Mouse (Mus musculus): ENCODE results near the gene Glcci1.
"Not testable (repeated sequence)": the region's sequence is repeated elsewhere in the genome, so short reads cannot be mapped to it uniquely, and the experiment has no call there.

Glcci1 gene

DNA sequence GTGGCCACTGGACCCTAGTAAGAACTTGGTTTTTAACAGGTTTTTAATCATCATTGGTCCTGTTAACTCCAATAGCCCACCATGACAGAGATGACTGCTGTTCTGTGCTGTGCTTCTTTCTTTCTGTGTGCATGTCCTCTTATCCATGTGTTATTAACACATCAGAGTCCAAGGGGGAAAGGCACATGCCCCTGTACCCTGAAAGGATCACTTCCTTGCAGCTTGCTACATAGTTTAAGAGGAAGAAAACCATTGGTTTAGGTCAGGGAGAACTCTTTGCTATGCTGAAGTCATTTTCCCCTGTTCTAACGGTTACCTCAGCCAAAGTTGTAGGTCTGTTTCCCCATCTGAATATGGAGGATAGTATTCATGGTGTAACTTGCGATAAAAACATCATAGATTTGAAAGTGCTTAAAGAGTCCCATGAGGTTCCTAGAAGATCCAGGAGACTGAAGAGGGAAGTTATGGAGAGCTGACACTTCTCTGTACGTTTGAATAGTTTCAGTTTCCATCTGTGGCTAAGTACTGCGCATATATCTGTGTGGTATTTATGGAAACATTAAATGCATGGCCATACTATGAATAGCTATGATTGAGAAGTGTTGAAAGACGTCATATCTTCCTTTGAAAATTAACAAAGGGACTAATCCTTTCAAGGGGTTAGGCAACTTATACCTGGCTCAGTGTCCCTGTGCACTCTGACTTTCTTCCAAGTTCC lies 14.1 kb upstream of the Glcci1 start:
- DNase-seq (ENCODE audit: low spot score in 2 of 2): no peak

GRCm38 (mm10) chr6:8495827-8496222 lies 13.6 kb upstream of the Glcci1 start:
- no peak for DNase-seq (ENCODE audit: low spot score in 2 of 2)

DNA sequence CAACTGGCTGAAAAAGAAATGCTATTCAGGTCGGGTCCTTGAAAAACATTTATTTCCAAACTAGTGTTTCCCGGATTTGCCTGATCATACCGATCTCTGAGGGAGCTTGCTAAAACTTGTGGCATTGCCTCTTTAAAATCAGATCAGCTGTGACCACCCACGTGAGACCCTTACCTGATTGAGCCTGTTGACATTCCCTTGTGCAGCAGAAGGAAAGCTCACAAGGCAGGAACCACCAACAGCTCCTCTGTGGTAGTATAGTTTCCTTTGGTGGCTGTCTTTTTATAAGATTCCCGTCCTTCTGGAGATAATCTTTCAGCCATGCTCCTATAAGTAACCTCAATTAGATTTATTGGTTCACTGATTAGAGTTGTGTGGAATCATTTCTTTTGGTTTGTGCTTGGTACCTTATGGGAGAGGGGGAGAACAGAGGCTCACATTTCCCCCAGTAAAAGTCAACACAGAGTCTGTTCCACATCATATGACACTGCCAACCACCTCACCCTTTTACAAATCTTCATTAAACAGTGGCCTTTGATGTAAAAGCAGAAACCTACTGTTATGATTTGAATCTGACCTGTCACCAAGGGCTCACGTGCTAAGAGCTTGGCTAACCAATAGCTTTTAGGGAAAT lies 12.0 kb upstream of the Glcci1 start:
- DNase-seq (ENCODE audit: low spot score in 2 of 2): no peak

DNA sequence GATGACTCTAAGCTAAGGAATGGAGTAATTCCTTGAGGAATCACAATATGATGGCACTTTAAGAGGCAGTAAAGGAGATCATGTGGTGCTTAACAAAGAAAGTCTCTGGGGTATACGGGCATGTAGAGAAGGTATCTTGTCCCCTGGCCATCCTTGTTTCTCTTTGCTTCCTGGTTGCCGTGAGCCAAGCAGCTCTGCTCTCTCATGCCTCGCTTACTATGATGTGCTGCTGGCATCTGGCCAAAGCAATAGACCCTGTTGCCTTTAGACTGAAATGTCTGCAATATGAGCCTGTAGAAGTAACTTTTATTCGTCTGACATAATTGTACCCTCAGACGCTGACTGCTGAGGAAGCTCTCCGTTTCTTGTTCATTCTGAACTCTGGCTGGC lies 11.5 kb upstream of the Glcci1 start:
- DNase-seq (ENCODE audit: low spot score in 2 of 2): no peak

- no peak for DNase-seq (ENCODE audit: low spot score in 2 of 2)
These were observed 10.4 kb upstream of the Glcci1 start for GRCm38 (mm10) chr6:8498961-8499360.

DNA sequence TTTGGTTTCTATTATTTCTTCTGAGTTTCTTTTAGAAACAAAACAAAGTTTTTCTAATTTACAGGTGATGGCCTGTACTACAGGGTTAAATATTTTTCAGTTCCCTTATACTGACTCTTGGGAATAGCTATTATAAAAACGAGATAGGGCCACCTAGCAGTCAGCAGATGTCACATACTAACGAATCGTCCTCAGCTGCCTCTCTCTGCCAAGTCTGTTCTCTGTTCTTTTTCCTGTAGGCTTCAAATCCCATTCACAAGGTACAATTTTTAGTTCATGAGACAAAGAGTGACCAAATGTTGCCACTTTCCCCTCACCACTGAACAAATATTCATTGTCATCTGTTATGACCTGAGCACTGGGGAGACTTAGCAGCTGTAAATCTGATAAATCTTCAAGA lies 5.4 kb upstream of the Glcci1 start:
- no peak for DNase-seq (ENCODE audit: low spot score in 2 of 2)

DNA sequence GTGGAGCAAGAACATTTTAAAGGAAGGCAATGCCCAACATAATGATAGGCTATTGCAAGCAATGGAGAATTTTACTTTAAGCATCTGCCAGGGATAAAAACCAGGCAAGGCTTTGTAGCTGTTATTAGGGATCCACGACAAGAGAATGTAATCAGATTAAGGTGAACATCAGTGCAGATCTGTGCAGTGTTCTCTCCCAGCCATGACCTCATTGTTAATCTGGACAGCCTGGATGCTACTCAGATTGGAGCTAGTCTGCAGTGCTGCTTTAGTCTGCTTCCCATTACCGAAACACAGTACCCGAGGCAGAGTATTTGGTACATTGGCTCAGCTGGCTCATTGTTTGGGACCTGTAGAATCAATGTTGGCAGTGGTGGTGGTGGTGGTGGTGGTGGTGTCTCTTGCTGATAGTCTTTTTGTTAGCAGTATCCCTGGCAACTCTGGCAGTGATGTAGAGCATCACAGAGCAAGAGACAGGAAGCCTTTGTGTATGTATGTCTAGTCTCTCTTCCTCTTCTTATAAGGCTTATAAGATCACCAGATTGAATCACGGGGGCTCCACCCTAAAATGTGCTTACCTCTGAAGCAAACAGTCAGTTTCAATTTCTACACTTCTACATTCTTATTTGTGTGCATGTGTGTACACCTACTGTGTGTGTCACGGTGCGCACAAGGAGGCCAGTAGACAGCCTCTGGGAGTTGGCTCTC lies 4.7 kb upstream of the Glcci1 start:
- DNase-seq (ENCODE audit: low spot score in 2 of 2): no peak

GRCm38 (mm10) chr6:8506631-8507030 lies 2.8 kb upstream of the Glcci1 start:
- no peak for DNase-seq (ENCODE audit: low spot score in 2 of 2)

DNA sequence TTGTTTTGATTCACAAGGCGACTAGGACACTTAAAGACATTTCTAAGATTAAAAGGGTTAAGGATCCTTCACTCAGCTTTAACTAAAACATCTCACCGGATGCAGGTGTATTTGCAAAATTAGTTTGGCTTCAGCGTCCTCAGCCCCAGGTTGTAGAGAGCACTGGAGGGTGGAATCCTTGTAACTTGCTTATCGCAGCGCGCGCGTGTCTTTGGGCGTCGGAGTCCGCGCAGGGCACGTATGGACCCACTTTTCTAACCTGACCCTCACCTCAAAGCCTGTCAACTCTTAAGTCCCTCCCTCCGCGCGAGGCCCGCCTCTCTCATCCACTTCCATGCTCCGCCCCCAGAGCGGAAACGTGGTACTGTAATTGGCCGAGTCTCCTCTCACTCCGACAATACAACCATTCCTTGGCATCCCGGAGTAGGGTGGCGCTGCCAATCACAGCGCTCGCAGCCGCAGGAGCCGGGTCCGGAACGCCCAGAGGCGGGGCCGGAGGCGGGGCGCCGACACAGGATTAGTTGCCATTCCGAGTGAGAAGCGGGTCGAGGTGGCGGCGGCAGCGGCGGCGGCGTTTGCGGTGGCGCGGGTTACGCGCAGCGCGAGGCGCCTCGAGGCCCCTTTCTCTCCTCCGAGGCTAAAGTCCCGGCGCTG lies 390 bp upstream of the Glcci1 start:
- peak; percentile 99 for DNase-seq (ENCODE audit: low spot score in 2 of 2)

- DNase-seq (ENCODE audit: low spot score in 2 of 2): no peak
These were observed 812 bp downstream of the Glcci1 start for GRCm38 (mm10) chr6:8509961-8510863.

GRCm38 (mm10) chr6:8510864-8511428 lies 1.5 kb downstream of the Glcci1 start:
- no peak for DNase-seq (ENCODE audit: low spot score in 2 of 2)

- no peak for DNase-seq (ENCODE audit: low spot score in 2 of 2)
These were observed 2.0 kb downstream of the Glcci1 start for GRCm38 (mm10) chr6:8511447-8511846.

DNA sequence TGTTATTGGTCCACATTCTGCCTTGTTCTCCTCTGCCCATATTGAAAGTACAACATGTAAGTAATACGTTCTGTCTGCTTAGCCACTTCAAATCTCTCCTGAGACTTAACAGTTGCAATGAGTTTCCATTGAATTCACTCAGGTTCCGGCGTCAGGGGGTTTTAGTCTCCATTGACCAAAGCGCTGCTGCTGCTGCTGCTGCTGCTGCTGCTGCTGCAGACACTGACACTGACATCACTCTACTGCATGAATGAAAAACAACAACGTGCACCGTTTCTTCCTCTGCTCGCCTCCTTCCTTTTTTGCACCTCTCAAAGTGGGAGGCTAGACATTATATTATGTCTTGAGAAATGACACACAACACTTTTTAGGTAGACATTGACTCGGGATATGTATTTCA lies 3.0 kb downstream of the Glcci1 start:
- DNase-seq (ENCODE audit: low spot score in 2 of 2): no peak

DNA sequence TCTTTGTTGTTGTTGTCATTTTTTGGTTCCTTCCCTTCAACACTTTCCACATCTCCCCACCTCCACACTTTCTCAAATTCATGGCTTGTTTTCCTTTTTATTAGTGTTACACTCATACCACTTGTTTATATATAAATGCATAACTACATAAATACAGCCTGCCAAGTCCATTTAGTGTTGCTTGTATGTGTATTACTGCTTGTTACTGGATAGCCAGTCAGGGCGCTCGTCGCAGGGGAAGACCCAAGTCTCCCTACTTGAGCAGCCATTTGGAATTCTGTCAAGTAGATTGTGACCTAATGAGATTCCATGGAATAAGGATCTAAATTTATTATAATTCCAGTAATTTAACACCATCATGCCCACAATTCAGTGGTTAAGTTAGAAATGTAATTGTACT lies 10.3 kb downstream of the Glcci1 start:
- no peak for DNase-seq (ENCODE audit: low spot score in 2 of 2)

- DNase-seq (ENCODE audit: low spot score in 2 of 2): no peak
These were observed 11.8 kb downstream of the Glcci1 start for GRCm38 (mm10) chr6:8521231-8521630.

DNA sequence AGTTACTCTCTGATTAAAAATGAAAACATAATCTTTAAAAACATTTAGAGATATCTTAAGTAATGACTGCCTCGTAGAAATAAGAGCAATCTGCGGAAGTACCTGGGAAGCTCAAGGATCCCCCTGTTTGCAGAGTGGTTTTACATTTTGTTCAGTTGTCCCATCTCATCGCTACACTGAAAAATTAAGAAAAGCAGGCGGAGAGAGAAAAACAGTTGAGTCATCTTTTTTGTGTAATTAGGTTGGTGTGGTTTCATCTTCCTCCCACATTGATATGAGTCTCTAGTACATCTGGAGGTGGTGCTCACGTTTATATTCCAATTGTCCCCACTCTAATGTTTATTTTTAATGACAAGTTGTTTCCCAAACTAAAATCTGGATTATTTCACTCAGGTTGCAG lies 15.3 kb downstream of the Glcci1 start:
- no peak for DNase-seq (ENCODE audit: low spot score in 2 of 2)

- no peak for DNase-seq (ENCODE audit: low spot score in 2 of 2)
These were observed 21.9 kb downstream of the Glcci1 start for GRCm38 (mm10) chr6:8531104-8531894.

GRCm38 (mm10) chr6:8536944-8537343 lies 27.5 kb downstream of the Glcci1 start:
- no peak for DNase-seq (ENCODE audit: low spot score in 2 of 2)

DNA sequence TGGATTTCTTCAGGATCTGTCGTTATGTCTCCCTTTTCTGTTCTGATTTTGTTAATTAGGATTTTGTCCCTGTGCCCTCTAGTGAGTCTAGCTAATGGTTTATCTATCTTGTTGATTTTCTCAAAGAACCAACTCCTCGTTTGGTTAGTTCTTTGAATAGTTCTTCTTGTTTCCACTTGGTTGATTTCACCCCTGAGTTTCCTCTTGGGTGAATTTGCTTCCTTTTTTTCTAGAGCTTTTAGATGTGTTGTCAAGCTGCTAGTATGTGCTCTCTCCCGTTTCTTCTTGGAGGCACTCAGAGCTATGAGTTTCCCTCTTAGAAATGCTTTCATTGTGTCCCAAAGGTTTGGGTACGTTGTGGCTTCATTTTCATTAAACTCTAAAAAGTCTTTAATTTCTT lies 32.1 kb downstream of the Glcci1 start:
- not testable (repeated sequence) for DNase-seq (ENCODE audit: low spot score in 2 of 2)

GRCm38 (mm10) chr6:8544822-8545221 lies 35.4 kb downstream of the Glcci1 start:
- no peak for DNase-seq (ENCODE audit: low spot score in 2 of 2)
